Mouse (Mus musculus) spleen, adult 2 months (tissue): ENCODE measurements around the gene Erlin1. TPM values are rescaled to one million over a fixed set of nuclear protein-coding genes. Genes with fewer than 3 reads are reported as not detected.
A peak's percentile ranks its signal among the peaks of the same experiment; 100 is the strongest.

Experiments
- DNase-seq, 2 experiments: peaks; one replicate each; pipeline versions ENCODE4 v3.0.0 to v3.0.0-alpha.2; 2012 to 2021; ENCODE audit warnings: low spot score in 2 of 2, low read depth in 1 of 2
- H3K27ac ChIP-seq: fragments of 200-500 bp; 2 replicates; pipeline ENCODE4 v1.5.1; 2012; ENCODE audit warnings: low read length, inconsistent platforms; ENCODE audit not compliant: insufficient read depth
- H3K27me3 ChIP-seq: fragments of 200-500 bp; 2 replicates; pipeline ENCODE4 v1.6.1; 2012; ENCODE audit warnings: mild to moderate bottlenecking, moderate library complexity, low read length, inconsistent platforms; ENCODE audit not compliant: control insufficient read depth, insufficient read depth
- H3K36me3 ChIP-seq: fragments of 200-500 bp; 2 replicates; pipeline ENCODE4 v1.6.1; 2012; ENCODE audit warnings: mild to moderate bottlenecking, low read length, inconsistent platforms; ENCODE audit not compliant: control insufficient read depth, insufficient read depth
- H3K4me1 ChIP-seq: fragments of 200-500 bp; 2 replicates; pipeline ENCODE4 v1.6.1; 2011; ENCODE audit warnings: inconsistent platforms; ENCODE audit not compliant: control insufficient read depth, insufficient read depth, insufficient read length
- H3K4me3 ChIP-seq: fragments of 200-500 bp; 2 replicates; pipeline ENCODE4 v1.5.1; 2011; ENCODE audit warnings: mild to moderate bottlenecking, inconsistent platforms; ENCODE audit not compliant: insufficient read depth, insufficient read length; ENCODE audit errors: extremely low read depth
- CTCF ChIP-seq: fragments of 200-500 bp; IDR thresholded peaks from 2 replicates; pipeline ENCODE4 v1.5.1; 2011; ENCODE audit warnings: mild to moderate bottlenecking, inconsistent platforms; ENCODE audit not compliant: insufficient read depth, insufficient read length, insufficient replicate concordance; ENCODE audit errors: extremely low read depth
- POLR2A ChIP-seq: fragments of 200-500 bp; IDR thresholded peaks from 2 replicates; pipeline ENCODE4 v1.6.1; 2011; ENCODE audit warnings: low read depth, low read length, inconsistent platforms
- WGBS: fragments of 180-500 bp; shearing (Covaris S2); methylation state at CpG from one replicate; pipeline ENCODE4 v1.1.7; 2018; 5-methylcytosine and 5-hydroxymethylcytosine counted together
- polyA plus RNA-seq: library from polyadenylated mRNA; depleted of rRNA; stranded (reverse); fragments of >200 nt; gene quantifications from 2 replicates; pipeline ENCODE4 v1.2.3, GENCODE M21; 2012; rRNA removed

Erlin1 gene
- 4.5 and 5.0 TPM in 2 replicates for polyA plus RNA-seq

DNA sequence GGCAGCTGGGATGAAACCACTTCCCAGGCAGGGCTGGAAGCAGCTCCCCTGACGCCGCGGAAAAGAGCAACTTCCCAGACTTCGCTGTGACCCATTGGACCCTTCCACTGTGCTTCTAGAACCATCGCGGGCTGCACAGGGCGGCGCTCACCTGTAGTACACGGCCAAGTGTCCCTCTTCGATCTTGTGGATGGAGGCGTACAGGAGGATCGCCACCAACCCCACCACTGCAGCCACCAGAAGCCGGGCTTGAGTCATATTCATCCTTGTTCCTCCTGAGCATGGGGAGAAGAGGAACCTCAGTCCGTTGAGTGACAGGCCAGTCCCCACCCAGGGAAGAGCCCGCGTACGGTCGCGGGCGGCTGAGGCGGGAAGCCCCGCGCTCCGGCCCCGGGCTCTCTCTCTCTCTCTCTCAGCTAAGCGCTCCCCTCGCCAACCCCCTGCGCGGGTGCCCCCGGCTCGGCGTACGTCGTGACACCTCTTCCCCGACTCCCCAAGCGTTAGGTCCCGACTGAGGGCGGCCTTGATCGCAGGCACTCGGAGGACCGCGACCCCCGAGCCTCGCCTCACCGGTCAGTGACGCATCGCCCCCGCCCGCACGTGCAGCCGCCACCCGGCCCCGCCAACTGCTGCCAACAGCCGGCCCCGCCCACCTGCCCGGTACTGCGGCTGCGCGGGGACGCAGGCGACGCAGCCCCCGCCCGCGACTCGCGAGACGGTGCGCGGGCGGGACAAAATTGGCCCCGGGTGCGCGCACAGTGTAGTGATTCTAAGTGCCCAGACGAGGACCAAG, at the start of gene Erlin1:
TSS of gene Erlin1 (minus strand) at position 665 of the 793 bp plus-strand sequence.
- DNase-seq, result peak; percentile 47 to 85
- H3K27me3 ChIP-seq, result no peaks in the 10 kb centered on the region
- H3K4me3 ChIP-seq, result peak within 1 kb of the TSS; percentile 89
- H3K27ac ChIP-seq, result peak within 1 kb of the TSS; percentile 75
- TF ChIP-seq POLR2A, result peak; percentile 3; the same call in 1 of the 2 replicates
- no peak for TF ChIP-seq CTCF
- WGBS, result 1% methylated on average over 63 of the region's 75 CpGs
- H3K4me1 ChIP-seq, result no peaks in the 10 kb centered on the region; the same call in 1 of the 2 replicates
- H3K36me3 ChIP-seq, result peaks cover 3% of the 10 kb centered on the region; the same call in 1 of the 2 replicates

GRCm38 (mm10) chr19:44117793-44118192, 48.2 kb upstream of the Erlin1 start:
- Histone ChIP-seq H3K27ac (peak overlapping the region; percentile 80), H3K4me3 (no peak overlapping the region)

GRCm38 (mm10) chr19:44111706-44112105, 42.1 kb upstream of the Erlin1 start:
- no peak for DNase-seq
- H3K4me3 ChIP-seq, result no peak overlapping the region
- peaks cover 9% of the 10 kb centered on the region for H3K4me1 ChIP-seq
- TF ChIP-seq POLR2A (no peak), CTCF (no peak)
- WGBS, result 68% methylated on average over 7 of the region's 7 CpGs
- H3K36me3 ChIP-seq, result peaks cover 15% of the 10 kb centered on the region
- no peaks in the 10 kb centered on the region for H3K27me3 ChIP-seq
- H3K27ac ChIP-seq, result no peak overlapping the region

More at GRCm38 (mm10) chr19:44117793-44118192, 48.2 kb upstream of the Erlin1 start:
- Histone ChIP-seq H3K36me3 (peaks cover 25% of the 10 kb centered on the region), H3K4me1 (peaks cover 21% of the 10 kb centered on the region; the same call in 1 of the 2 replicates), H3K27me3 (no peaks in the 10 kb centered on the region)
- TF ChIP-seq POLR2A (no peak), CTCF (no peak)
- DNase-seq, result no peak

DNA sequence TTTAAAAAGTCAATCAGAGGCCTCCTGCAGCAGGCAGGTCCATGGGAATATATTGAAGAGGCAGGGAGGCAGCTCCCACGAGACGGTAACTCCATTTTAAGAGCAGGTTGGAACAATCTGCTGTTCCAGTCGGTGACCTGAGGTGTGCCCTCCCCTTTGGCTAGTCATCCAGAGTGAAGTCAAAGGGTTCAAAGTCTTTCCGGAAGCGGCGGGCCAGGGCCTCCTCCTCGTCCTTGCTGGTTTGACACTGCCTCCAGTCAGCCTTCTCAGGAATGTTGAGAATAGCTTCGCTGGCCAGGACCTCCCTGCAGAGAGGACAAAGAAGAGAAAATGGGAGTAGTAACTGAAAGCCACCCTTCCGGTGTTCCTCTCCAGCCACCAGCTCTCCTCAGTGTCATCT, 40.8 kb upstream of the Erlin1 start:
- 91% methylated on average over 9 of the region's 9 CpGs for WGBS

DNA sequence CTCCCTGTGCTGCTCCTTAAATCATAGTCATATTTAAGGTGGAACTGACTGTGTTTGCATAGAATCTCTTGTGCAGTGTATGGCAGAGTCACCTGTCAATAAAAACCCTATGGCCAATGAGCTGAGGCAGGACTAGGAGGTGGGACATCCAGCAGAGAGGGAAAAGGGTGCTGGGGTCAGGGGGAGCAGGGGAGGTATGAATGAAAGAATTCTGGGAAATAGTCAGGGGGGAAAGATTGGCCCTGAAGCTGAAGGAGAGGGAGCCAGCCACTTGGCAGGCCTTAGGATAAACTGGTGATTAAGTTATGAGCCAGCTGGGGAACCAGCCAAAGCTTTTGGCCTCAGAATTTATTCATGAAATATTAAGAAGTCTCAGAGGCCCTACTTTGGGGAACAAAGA, 39.4 kb upstream of the Erlin1 start:
- Histone ChIP-seq H3K4me3 (no peak overlapping the region), H3K36me3 (peaks cover 12% of the 10 kb centered on the region), H3K27ac (no peak overlapping the region), H3K4me1 (no peaks in the 10 kb centered on the region; the same call in 1 of the 2 replicates), H3K27me3 (no peaks in the 10 kb centered on the region)
- no peak for DNase-seq
- TF ChIP-seq CTCF (no peak), POLR2A (no peak)

More for the DNA sequence above, 40.8 kb upstream of the Erlin1 start:
- no peak for TF ChIP-seq POLR2A
- no peak for TF ChIP-seq CTCF
- no peak overlapping the region for H3K4me3 ChIP-seq
- no peaks in the 10 kb centered on the region; the same call in 1 of the 2 replicates for H3K4me1 ChIP-seq
- H3K36me3 ChIP-seq, result peaks cover 15% of the 10 kb centered on the region
- H3K27me3 ChIP-seq, result no peaks in the 10 kb centered on the region
- no peak for DNase-seq
- no peak overlapping the region for H3K27ac ChIP-seq

DNA sequence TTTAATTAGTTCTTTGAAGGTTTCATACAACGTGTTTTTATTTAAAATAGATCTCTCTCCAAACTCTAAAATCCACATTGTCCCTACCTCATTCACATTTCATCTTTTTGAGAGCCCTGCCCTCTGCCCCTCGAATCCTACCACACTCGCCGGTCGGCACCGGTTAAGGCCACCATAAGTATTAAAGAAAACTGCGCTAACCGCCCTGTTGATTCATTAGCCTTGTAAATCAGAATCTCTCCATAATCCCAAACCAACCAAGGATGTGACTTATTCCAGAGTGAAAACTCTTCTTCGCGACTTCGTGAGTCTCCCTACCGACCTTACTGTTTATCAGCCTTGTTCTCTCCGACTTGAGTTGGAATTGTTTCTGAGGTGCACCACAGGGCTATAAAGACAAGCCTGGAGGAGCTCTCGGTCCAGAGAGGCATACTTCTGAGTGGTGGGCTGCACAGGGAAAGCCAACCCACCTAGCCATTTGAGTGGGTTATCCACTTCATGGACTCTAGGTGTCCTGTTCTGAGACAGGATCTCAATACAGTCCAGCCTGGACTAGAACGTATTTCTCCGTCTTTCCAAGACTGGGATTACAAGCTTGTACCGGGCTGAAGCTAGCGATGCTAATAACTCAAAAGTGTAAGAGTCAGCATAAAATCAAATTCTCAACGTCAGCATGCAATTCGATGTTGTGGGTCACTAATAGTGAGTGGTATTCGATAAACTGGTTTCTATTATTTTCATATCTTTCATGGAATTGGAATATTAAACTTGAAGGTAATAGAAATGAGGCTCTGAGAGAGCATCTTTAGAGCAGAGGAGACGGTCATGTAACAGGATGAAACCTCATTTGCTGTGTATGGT, 38.3 kb upstream of the Erlin1 start:
- Histone ChIP-seq H3K36me3 (peaks cover 7% of the 10 kb centered on the region), H3K27ac (no peak overlapping the region), H3K4me1 (no peaks in the 10 kb centered on the region; the same call in 1 of the 2 replicates), H3K27me3 (no peaks in the 10 kb centered on the region), H3K4me3 (peak overlapping the region; percentile 92)
- no peak for DNase-seq
- TF ChIP-seq POLR2A (no peak), CTCF (no peak)
- WGBS, result 38% methylated on average over 22 of the region's 22 CpGs
